Mouse (Mus musculus) embryonic facial prominence, embryonic 11.5 days (tissue): ENCODE measurements around the gene Rora. TPM values are rescaled to one million over a fixed set of nuclear protein-coding genes. Genes with fewer than 3 reads are reported as not detected.
A peak's percentile ranks its signal among the peaks of the same experiment; 100 is the strongest.

Experiments
- ATAC-seq: fragments of 200-750 bp; cut with Nextera tagmentation; replicated peaks from 2 replicates; pipeline ENCODE4 v1.8.0; 2017; ENCODE audit warnings: low read depth; ENCODE audit not compliant: insufficient number of reproducible peaks, low FRiP score, low TSS enrichment
- DNase-seq: peaks from one replicate; pipeline ENCODE4 v3.0.0-alpha.2; 2015; ENCODE audit warnings: low spot score
- H3K27ac ChIP-seq: fragments of 300-500 bp; sonication (generic); replicated peaks from 2 replicates; pipeline ENCODE4 v1.5.1; 2014; ENCODE audit warnings: mild to moderate bottlenecking, low read depth, low read length, control low read depth
- H3K27me3 ChIP-seq: fragments of 300-500 bp; sonication (generic); 2 replicates; pipeline ENCODE4 v1.6.1; 2014; ENCODE audit warnings: mild to moderate bottlenecking, low read length, moderate library complexity, mixed read lengths; ENCODE audit not compliant: control insufficient read depth, insufficient read depth
- H3K36me3 ChIP-seq: fragments of 300-500 bp; sonication (generic); replicated peaks from 2 replicates; pipeline ENCODE4 v1.6.1; 2014; ENCODE audit warnings: low read depth, mild to moderate bottlenecking, low read length, moderate library complexity, mixed read lengths; ENCODE audit not compliant: control insufficient read depth, insufficient read depth
- H3K4me1 ChIP-seq: fragments of 300-500 bp; sonication (generic); 2 replicates; pipeline ENCODE4 v1.6.1; 2014; ENCODE audit warnings: low read length, mixed read lengths; ENCODE audit not compliant: control insufficient read depth, insufficient read depth
- H3K4me2 ChIP-seq: fragments of 300-500 bp; sonication (generic); 2 replicates; pipeline ENCODE4 v1.6.1; 2014; ENCODE audit warnings: low read depth, mild to moderate bottlenecking, control low read depth, low read length, moderate library complexity
- H3K4me3 ChIP-seq: fragments of 300-500 bp; sonication (generic); 2 replicates; pipeline ENCODE4 v1.5.1; 2014; ENCODE audit warnings: low read depth, low read length, control low read depth
- H3K9ac ChIP-seq: fragments of 300-500 bp; sonication (generic); replicated peaks from 2 replicates; pipeline ENCODE4 v1.6.1; 2014; ENCODE audit warnings: mild to moderate bottlenecking, control low read depth, low read length
- H3K9me3 ChIP-seq: fragments of 300-500 bp; sonication (generic); replicated peaks from 2 replicates; pipeline ENCODE4 v1.6.1; 2016; ENCODE audit warnings: mild to moderate bottlenecking, low read length, inconsistent platforms, mixed read lengths; ENCODE audit not compliant: control insufficient read depth
- WGBS: fragments of 180-500 bp; shearing (Covaris S2); extraction: QIAGEN DNeasy Blood & Tissue Kit; methylation state at CpG from one replicate; pipeline ENCODE4 v1.1.7; 2014; 5-methylcytosine and 5-hydroxymethylcytosine counted together
- polyA plus RNA-seq: library from polyadenylated mRNA; unstranded; fragments of >200 nt; fragmentation: Nextera tagmentation; extraction: Ambion mirVana; gene quantifications from 2 replicates; pipeline ENCODE4 v1.2.1, GENCODE M21; 2014

Gene Rora
- polyA plus RNA-seq, 1 experiment from 2014 or later: 5.7 TPM

DNA sequence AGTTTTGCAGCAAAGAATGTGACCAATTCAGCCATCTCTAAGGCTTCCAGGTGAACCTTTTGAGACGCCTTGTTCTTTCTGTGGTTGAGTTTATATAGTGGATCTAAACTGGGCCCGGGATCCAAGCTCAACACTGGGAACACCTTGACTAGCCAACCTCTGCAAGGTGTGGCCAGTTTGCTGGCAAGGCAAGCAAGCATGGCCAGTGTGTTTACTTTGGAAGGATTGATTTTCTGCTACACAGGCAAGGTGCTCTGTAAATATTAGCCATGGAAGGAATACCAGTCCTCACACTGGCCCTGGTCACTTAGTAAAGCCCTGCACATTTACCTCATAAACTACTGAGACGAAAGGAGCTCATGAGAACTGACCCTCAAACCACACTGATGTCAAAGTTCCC, 172.3 kb downstream of the Rora start:
- 87% methylated on average over 3 of the region's 3 CpGs for WGBS
- DNase-seq (no peak), ATAC-seq (no peak)
- H3K27me3 ChIP-seq: no peaks in the 10 kb centered on the region
- H3K4me1 ChIP-seq: no peaks in the 10 kb centered on the region
- H3K4me2 ChIP-seq: no peak overlapping the region
- no peak overlapping the region for H3K9ac ChIP-seq
- no peak overlapping the region for H3K27ac ChIP-seq
- no peaks in the 10 kb centered on the region for H3K36me3 ChIP-seq
- H3K4me3 ChIP-seq: no peak overlapping the region
- H3K9me3 ChIP-seq: no peaks in the 10 kb centered on the region

GRCm38 (mm10) chr9:68827441-68827840, 173.9 kb downstream of the Rora start:
- H3K4me1 ChIP-seq: no peaks in the 10 kb centered on the region
- no peaks in the 10 kb centered on the region for H3K27me3 ChIP-seq
- no peak overlapping the region for H3K4me2 ChIP-seq
- no peaks in the 10 kb centered on the region for H3K36me3 ChIP-seq
- H3K4me3 ChIP-seq: no peak overlapping the region
- 76% methylated on average over 3 of the region's 3 CpGs for WGBS
- ATAC-seq: no peak
- no peak for DNase-seq
- no peak overlapping the region for H3K27ac ChIP-seq
- no peaks in the 10 kb centered on the region for H3K9me3 ChIP-seq
- H3K9ac ChIP-seq: no peak overlapping the region

DNA sequence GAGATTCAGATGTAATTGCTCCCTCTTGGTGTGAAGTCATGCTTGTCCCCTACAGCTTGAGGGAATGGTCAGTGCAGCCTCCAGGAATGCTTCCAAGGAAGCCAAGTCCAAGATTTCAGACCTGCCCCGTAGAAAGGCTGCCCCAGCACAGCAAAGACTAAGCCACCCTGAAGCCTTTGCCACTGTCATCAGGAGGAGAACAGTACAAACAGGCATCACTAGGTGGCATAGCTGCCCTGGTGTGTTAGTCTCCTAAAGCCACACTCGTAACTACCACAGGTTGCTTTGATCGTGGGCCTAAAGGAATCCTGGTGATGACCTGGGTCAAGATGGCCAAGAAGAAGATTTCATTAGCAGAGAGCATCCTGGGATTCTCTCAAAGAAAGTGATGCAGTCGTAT, 176.3 kb downstream of the Rora start:
- DNase-seq (no peak), ATAC-seq (no peak)
- Histone ChIP-seq H3K9ac (no peak overlapping the region), H3K36me3 (no peaks in the 10 kb centered on the region), H3K9me3 (no peaks in the 10 kb centered on the region), H3K4me3 (no peak overlapping the region), H3K27me3 (no peaks in the 10 kb centered on the region), H3K27ac (no peak overlapping the region), H3K4me1 (no peaks in the 10 kb centered on the region), H3K4me2 (no peak overlapping the region)
- WGBS: 77% methylated on average over 4 of the region's 4 CpGs

DNA sequence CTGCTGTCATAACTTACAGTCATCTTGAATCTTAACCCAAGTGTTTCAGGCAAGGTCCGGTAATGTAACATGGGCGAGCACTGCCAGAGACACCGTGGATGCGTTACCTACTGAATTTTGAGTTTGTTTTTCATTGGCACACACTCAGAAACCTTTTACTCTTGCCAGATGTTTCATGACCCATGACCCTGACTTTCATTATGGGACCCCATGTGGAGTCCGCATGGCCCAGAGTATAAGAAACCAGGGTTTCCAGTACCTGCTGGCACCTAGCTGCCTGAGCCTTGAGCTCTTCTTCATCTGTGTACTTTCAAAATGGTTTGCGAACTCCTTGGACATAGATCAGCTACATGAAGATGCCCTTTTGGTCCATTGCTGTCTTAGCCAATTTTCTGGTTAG, 179.7 kb downstream of the Rora start:
- ATAC-seq (no peak), DNase-seq (peak; percentile 34)
- H3K9ac ChIP-seq: no peak overlapping the region
- no peak overlapping the region for H3K4me3 ChIP-seq
- 59% methylated on average over 6 of the region's 6 CpGs for WGBS
- no peaks in the 10 kb centered on the region for H3K4me1 ChIP-seq
- no peak overlapping the region for H3K4me2 ChIP-seq
- H3K27ac ChIP-seq: no peak overlapping the region
- no peaks in the 10 kb centered on the region for H3K27me3 ChIP-seq
- no peaks in the 10 kb centered on the region for H3K36me3 ChIP-seq
- H3K9me3 ChIP-seq: no peaks in the 10 kb centered on the region

- DNase-seq (peak; percentile 47), ATAC-seq (no peak)
- Histone ChIP-seq H3K9ac (no peak overlapping the region), H3K4me3 (no peak overlapping the region), H3K4me1 (no peaks in the 10 kb centered on the region), H3K36me3 (no peaks in the 10 kb centered on the region), H3K4me2 (no peak overlapping the region), H3K9me3 (no peaks in the 10 kb centered on the region), H3K27me3 (no peaks in the 10 kb centered on the region), H3K27ac (no peak overlapping the region)
- WGBS: 30% methylated on average over 7 of the region's 7 CpGs
Observed at GRCm38 (mm10) chr9:68835037-68835649, 181.6 kb downstream of the Rora start.

GRCm38 (mm10) chr9:68842134-68842892, 188.7 kb downstream of the Rora start:
- no peaks in the 10 kb centered on the region for H3K27me3 ChIP-seq
- no peak for DNase-seq
- no peak overlapping the region for H3K27ac ChIP-seq
- H3K9ac ChIP-seq: no peak overlapping the region
- 78% methylated on average over 16 of the region's 16 CpGs for WGBS
- H3K9me3 ChIP-seq: no peaks in the 10 kb centered on the region
- no peaks in the 10 kb centered on the region for H3K4me1 ChIP-seq
- H3K4me3 ChIP-seq: no peak overlapping the region
- H3K36me3 ChIP-seq: no peaks in the 10 kb centered on the region
- no peak overlapping the region for H3K4me2 ChIP-seq
- ATAC-seq: no peak; the same call in 1 of the 2 replicates

GRCm38 (mm10) chr9:68845556-68845955, 192.0 kb downstream of the Rora start:
- H3K27ac ChIP-seq: no peak overlapping the region
- WGBS: 70% methylated on average over 2 of the region's 2 CpGs
- H3K4me2 ChIP-seq: no peak overlapping the region
- no peak overlapping the region for H3K9ac ChIP-seq
- ATAC-seq: no peak
- no peak overlapping the region for H3K4me3 ChIP-seq
- no peaks in the 10 kb centered on the region for H3K9me3 ChIP-seq
- DNase-seq: no peak
- no peaks in the 10 kb centered on the region for H3K36me3 ChIP-seq
- H3K4me1 ChIP-seq: no peaks in the 10 kb centered on the region
- no peaks in the 10 kb centered on the region for H3K27me3 ChIP-seq

GRCm38 (mm10) chr9:68850321-68850720, 196.7 kb downstream of the Rora start:
- no peak overlapping the region for H3K27ac ChIP-seq

More at GRCm38 (mm10) chr9:68850321-68850720, 196.7 kb downstream of the Rora start:
- peak; percentile 58 for DNase-seq
- Histone ChIP-seq H3K36me3 (no peaks in the 10 kb centered on the region), H3K4me1 (no peaks in the 10 kb centered on the region), H3K27me3 (no peaks in the 10 kb centered on the region), H3K4me2 (no peak overlapping the region), H3K4me3 (no peak overlapping the region), H3K9me3 (no peaks in the 10 kb centered on the region), H3K9ac (no peak overlapping the region)
- no peak for ATAC-seq
- WGBS: 39% methylated on average over 5 of the region's 5 CpGs
